ENCODE assay signal across 10 mouse cellular contexts in genomic region chr10:110922612-110923011, GRCm38 (mm10). TPM values are rescaled to one million over a fixed set of nuclear protein-coding genes. Genes with fewer than 3 reads are reported as not detected.
DNase-seq lines count a peak whose midpoint lies in the region; ATAC-seq and TF ChIP-seq lines count a peak whose summit lies in the region.
"Had no signal": no experiment of that assay in that cellular context is flagged by ENCODE, and none has a peak within 500 bp of the region (broad histone marks: within the 10 kb centered on the region; RNA-seq: fewer than 3 reads in every experiment).

No protein-coding gene starts in this region.

- 57% methylated on average over 9 of the region's 9 CpGs for WGBS in heart, embryonic 13.5 days
- WGBS in lung, embryonic 15.5 days = 70% methylated on average over 9 of the region's 9 CpGs
- 34% methylated on average over 9 of the region's 9 CpGs for WGBS in intestine, postnatal 0 days
- WGBS in stomach, postnatal 0 days = 53% methylated on average over 9 of the region's 9 CpGs

- TF ChIP-seq EP300 in stomach, postnatal 0 days (optimal IDR thresholded peaks at IDR 0.05) = no peak

- ATAC-seq in heart, embryonic 13.5 days (ENCODE audit: extremely low read depth, insufficient number of reproducible peaks, low FRiP score, low TSS enrichment) = no peak
- no peak for ATAC-seq in lung, embryonic 15.5 days (ENCODE audit: borderline replicate concordance, extremely low read depth, low FRiP score, low TSS enrichment)
- peak; percentile 51 for ATAC-seq in intestine, postnatal 0 days
- no peak for ATAC-seq in stomach, postnatal 0 days (ENCODE audit: low FRiP score, low TSS enrichment)
- ATAC-seq: midbrain, embryonic 15.5 days had no signal

- H3K27ac ChIP-seq in heart, embryonic 13.5 days (replicated peaks) = peak overlapping the region; percentile 20; the same call in 1 of the 2 replicates
- no peak overlapping the region for H3K27ac ChIP-seq in lung, embryonic 15.5 days
- peak overlapping the region; percentile 54; the same call in 1 of the 2 replicates for H3K27ac ChIP-seq in intestine, postnatal 0 days (ENCODE audit: low read depth, low read length)
- no peak overlapping the region for H3K27ac ChIP-seq in stomach, postnatal 0 days (replicated peaks)
- H3K27ac ChIP-seq: midbrain, embryonic 15.5 days had no signal

- peak overlapping the region; percentile 69 for H3K4me3 ChIP-seq in heart, embryonic 13.5 days
- H3K4me3 ChIP-seq in lung, embryonic 15.5 days = no peak overlapping the region
- peak overlapping the region; percentile 9; the same call in 1 of the 2 replicates for H3K4me3 ChIP-seq in intestine, postnatal 0 days (ENCODE audit: low read depth, low read length)
- 0 out of 2 replicates have a peak overlapping the region, but pooled peaks have one; percentile 4 for H3K4me3 ChIP-seq in stomach, postnatal 0 days (ENCODE audit: low read depth, low read length)
- H3K4me3 ChIP-seq: midbrain, embryonic 15.5 days had no signal

- H3K4me1 ChIP-seq in heart, embryonic 13.5 days = peaks cover 78% of the 10 kb centered on the region
- peaks cover 48% of the 10 kb centered on the region for H3K4me1 ChIP-seq in lung, embryonic 15.5 days
- peaks cover 26% of the 10 kb centered on the region for H3K4me1 ChIP-seq in intestine, postnatal 0 days (replicated peaks; ENCODE audit: control insufficient read depth, insufficient read depth, low read length)
- peaks cover 9% of the 10 kb centered on the region; the same call in 1 of the 2 replicates for H3K4me1 ChIP-seq in stomach, postnatal 0 days (replicated peaks; ENCODE audit: control insufficient read depth, insufficient read depth)

- no peak for TF ChIP-seq CTCF in intestine, postnatal 0 days (IDR thresholded peaks at IDR 0.05; ENCODE audit: low read depth)
- no peak for TF ChIP-seq CTCF in stomach, postnatal 0 days (IDR thresholded peaks at IDR 0.05; ENCODE audit: low read depth)

- peak overlapping the region; percentile 96 for H3K9ac ChIP-seq in heart, embryonic 13.5 days
- H3K9ac ChIP-seq in lung, embryonic 15.5 days = no peak overlapping the region
- H3K9ac ChIP-seq in intestine, postnatal 0 days (ENCODE audit: low read depth, low read length) = no peak overlapping the region
- H3K9ac ChIP-seq in stomach, postnatal 0 days (ENCODE audit: low read length) = no peak overlapping the region
- H3K9ac ChIP-seq: midbrain, embryonic 15.5 days had no signal

- H3K27me3 ChIP-seq in heart, embryonic 13.5 days (replicated peaks) = no peaks in the 10 kb centered on the region
- H3K27me3 ChIP-seq in lung, embryonic 15.5 days = no peaks in the 10 kb centered on the region
- no peaks in the 10 kb centered on the region for H3K27me3 ChIP-seq in intestine, postnatal 0 days (replicated peaks; ENCODE audit: control insufficient read depth, insufficient read depth, low read length)
- no peaks in the 10 kb centered on the region for H3K27me3 ChIP-seq in stomach, postnatal 0 days (ENCODE audit: control insufficient read depth, insufficient read depth, low read length)
- H3K27me3 ChIP-seq: midbrain, embryonic 15.5 days had no signal

- no peak for DNase-seq in heart, adult 8-10 months (ENCODE audit: low spot score)
- no peak for DNase-seq in lung, postnatal 10 days
- no peak for DNase-seq in stomach, postnatal 0 days (ENCODE audit: low spot score)
- no peak for DNase-seq in gastrocnemius, postnatal 25 days
- no peak for DNase-seq in adrenal gland, postnatal 10 days
- DNase-seq: gastrocnemius, postnatal 14 days had no signal

- H3K4me2 ChIP-seq in heart, embryonic 13.5 days = peak overlapping the region; percentile 77
- peak overlapping the region; percentile 91; the same call in 1 of the 2 replicates for H3K4me2 ChIP-seq in lung, embryonic 15.5 days
- H3K4me2 ChIP-seq in intestine, postnatal 0 days (replicated peaks; ENCODE audit: low read depth) = peak overlapping the region; percentile 93
- H3K4me2 ChIP-seq in stomach, postnatal 0 days (replicated peaks; ENCODE audit: low read depth) = peak overlapping the region; percentile 89

- H3K36me3 ChIP-seq in heart, embryonic 13.5 days = peaks cover 9% of the 10 kb centered on the region
- H3K36me3 ChIP-seq in lung, embryonic 15.5 days = no peaks in the 10 kb centered on the region
- no peaks in the 10 kb centered on the region for H3K36me3 ChIP-seq in intestine, postnatal 0 days (ENCODE audit: control insufficient read depth, insufficient read depth)
- no peaks in the 10 kb centered on the region for H3K36me3 ChIP-seq in stomach, postnatal 0 days (ENCODE audit: control insufficient read depth, insufficient read depth, low read length)
- H3K36me3 ChIP-seq: midbrain, embryonic 15.5 days had no signal

- no peaks in the 10 kb centered on the region for H3K9me3 ChIP-seq in heart, embryonic 13.5 days
- no peaks in the 10 kb centered on the region for H3K9me3 ChIP-seq in lung, embryonic 15.5 days
- H3K9me3 ChIP-seq in intestine, postnatal 0 days (ENCODE audit: control insufficient read depth) = no peaks in the 10 kb centered on the region
- no peaks in the 10 kb centered on the region for H3K9me3 ChIP-seq in stomach, postnatal 0 days (ENCODE audit: control insufficient read depth, low read length)
- H3K9me3 ChIP-seq: midbrain, embryonic 15.5 days had no signal

RNA-seq across cellular contexts. Expression of gene Csrp2, which starts 3.0 kb away (rescaled TPM):
- 377 and 414 TPM in 2 replicates for polyA plus RNA-seq in heart, embryonic 13.5 days (2015; fragmentation: Nextera tagmentation; extraction: Ambion mirVana)
- 10 to 100 TPM; 17.3 to 22.3 (median 21.3) TPM for total RNA-seq in heart, adult 8-10 months (2022)
- 185 and 193 TPM in 2 replicates for polyA plus RNA-seq in lung, embryonic 15.5 days (2015; fragmentation: Nextera tagmentation; extraction: Ambion mirVana)
- 97.2 and 102 TPM in 2 replicates for polyA plus RNA-seq in intestine, postnatal 0 days (2015; fragmentation: Nextera tagmentation; extraction: Ambion mirVana)
- 185 and 191 TPM in 2 replicates for polyA plus RNA-seq in stomach, postnatal 0 days (2015; fragmentation: Nextera tagmentation; extraction: Ambion mirVana)
- total RNA-seq in gastrocnemius, postnatal 25 days (2021) = 10 to 100 TPM in 1 of 2 experiments, 1 to 10 TPM in 1; 8.8 to 15.2 TPM
- total RNA-seq in adrenal gland, postnatal 10 days (2021) = 100 to 1,000 TPM; 245 to 263 TPM

Comparison
In these comparisons a context has a peak if more than half of its experiments do, and no peak if none do; other contexts are left out.
1. H3K27ac ChIP-seq: peak in heart, embryonic 13.5 days (single experiment) and intestine, postnatal 0 days (single experiment); none in lung, embryonic 15.5 days (single experiment) and stomach, postnatal 0 days (single experiment).
2. Peak in every context shown above with its lines, with median percentiles within 50 percentile points of each other: H3K4me2 ChIP-seq.